Mouse (Mus musculus): ENCODE data around the gene Chaf1a. TPM values are rescaled to one million over a fixed set of nuclear protein-coding genes. Genes with fewer than 3 reads are reported as not detected.

The Chaf1a gene
- polyA plus RNA-seq, 1 experiment from 2014 or later = 24.7 TPM

- peak overlapping the region; percentile 90 for H3K9ac ChIP-seq (ENCODE audit: low read length)
- DNase-seq (ENCODE audit: low spot score, missing footprints) (peak; percentile 97), ATAC-seq (ENCODE audit: low FRiP score) (peak; percentile 92)
- peaks cover 5% of the 10 kb centered on the region for H3K36me3 ChIP-seq (ENCODE audit: control insufficient read depth, insufficient read depth, low read length)
- peak overlapping the region; percentile 95 for H3K27ac ChIP-seq (ENCODE audit: low read depth, low read length)
- no peaks in the 10 kb centered on the region for H3K27me3 ChIP-seq (ENCODE audit: control insufficient read depth, insufficient read depth, low read length)
- H3K9me3 ChIP-seq (ENCODE audit: control insufficient read depth, low read length) = no peaks in the 10 kb centered on the region
- peak overlapping the region; percentile 99 for H3K4me2 ChIP-seq
- peak overlapping the region; percentile 88 for H3K4me3 ChIP-seq (ENCODE audit: low read depth, low read length)
- peaks cover 16% of the 10 kb centered on the region for H3K4me1 ChIP-seq (ENCODE audit: control insufficient read depth, insufficient read depth, low read length)
- WGBS = under 1% methylated on average over 21 of the region's 21 CpGs
Measured at GRCm38 (mm10) chr17:56008356-56009087, 31.7 kb upstream of the Chaf1a start.

GRCm38 (mm10) chr17:56009088-56009961 is 30.9 kb upstream of the Chaf1a start:
- peak; percentile 98 for DNase-seq (ENCODE audit: low spot score, missing footprints)
- Histone ChIP-seq H3K9me3 (ENCODE audit: control insufficient read depth, low read length) (no peaks in the 10 kb centered on the region), H3K4me3 (ENCODE audit: low read depth, low read length) (peak overlapping the region; percentile 88), H3K9ac (ENCODE audit: low read length) (peak overlapping the region; percentile 90), H3K27me3 (ENCODE audit: control insufficient read depth, insufficient read depth, low read length) (no peaks in the 10 kb centered on the region), H3K4me2 (peak overlapping the region; percentile 99), H3K36me3 (ENCODE audit: control insufficient read depth, insufficient read depth, low read length) (peaks cover 5% of the 10 kb centered on the region), H3K4me1 (ENCODE audit: control insufficient read depth, insufficient read depth, low read length) (peaks cover 16% of the 10 kb centered on the region), H3K27ac (ENCODE audit: low read depth, low read length) (peak overlapping the region; percentile 95)
- WGBS = 1% methylated on average over 62 of the region's 62 CpGs
- ATAC-seq (ENCODE audit: low FRiP score) = peak; percentile 88

- Histone ChIP-seq H3K36me3 (ENCODE audit: control insufficient read depth, insufficient read depth, low read length) (peaks cover 7% of the 10 kb centered on the region), H3K4me2 (peak overlapping the region; percentile 99), H3K27ac (ENCODE audit: low read depth, low read length) (no peak overlapping the region), H3K9ac (ENCODE audit: low read length) (peak overlapping the region; percentile 90), H3K4me1 (ENCODE audit: control insufficient read depth, insufficient read depth, low read length) (peaks cover 16% of the 10 kb centered on the region), H3K4me3 (ENCODE audit: low read depth, low read length) (peak overlapping the region; percentile 88), H3K9me3 (ENCODE audit: control insufficient read depth, low read length) (no peaks in the 10 kb centered on the region), H3K27me3 (ENCODE audit: control insufficient read depth, insufficient read depth, low read length) (no peaks in the 10 kb centered on the region)
- DNase-seq (ENCODE audit: low spot score, missing footprints) (no peak), ATAC-seq (ENCODE audit: low FRiP score) (no peak)
- 43% methylated on average over 2 of the region's 2 CpGs for WGBS
Measured at GRCm38 (mm10) chr17:56009962-56010240, 30.3 kb upstream of the Chaf1a start.

- peak overlapping the region; percentile 99 for H3K4me2 ChIP-seq
- peak overlapping the region; percentile 88 for H3K4me3 ChIP-seq (ENCODE audit: low read depth, low read length)
- H3K27me3 ChIP-seq (ENCODE audit: control insufficient read depth, insufficient read depth, low read length) = no peaks in the 10 kb centered on the region
- DNase-seq (ENCODE audit: low spot score, missing footprints) (peak; percentile 86), ATAC-seq (ENCODE audit: low FRiP score) (no peak)
- H3K4me1 ChIP-seq (ENCODE audit: control insufficient read depth, insufficient read depth, low read length) = peaks cover 16% of the 10 kb centered on the region
- H3K9me3 ChIP-seq (ENCODE audit: control insufficient read depth, low read length) = no peaks in the 10 kb centered on the region
- peak overlapping the region; percentile 44; the same call in 1 of the 2 replicates for H3K9ac ChIP-seq (ENCODE audit: low read length)
- WGBS = 69% methylated on average over 14 of the region's 14 CpGs
- peaks cover 10% of the 10 kb centered on the region for H3K36me3 ChIP-seq (ENCODE audit: control insufficient read depth, insufficient read depth, low read length)
- H3K27ac ChIP-seq (ENCODE audit: low read depth, low read length) = no peak overlapping the region
Measured at GRCm38 (mm10) chr17:56010255-56010654, 30.0 kb upstream of the Chaf1a start.

- Histone ChIP-seq H3K27me3 (ENCODE audit: control insufficient read depth, insufficient read depth, low read length) (no peaks in the 10 kb centered on the region), H3K4me3 (ENCODE audit: low read depth, low read length) (peak overlapping the region; percentile 88), H3K27ac (ENCODE audit: low read depth, low read length) (no peak overlapping the region), H3K9ac (ENCODE audit: low read length) (peak overlapping the region; percentile 44; the same call in 1 of the 2 replicates), H3K4me1 (ENCODE audit: control insufficient read depth, insufficient read depth, low read length) (peaks cover 16% of the 10 kb centered on the region), H3K4me2 (peak overlapping the region; percentile 99), H3K9me3 (ENCODE audit: control insufficient read depth, low read length) (no peaks in the 10 kb centered on the region), H3K36me3 (ENCODE audit: control insufficient read depth, insufficient read depth, low read length) (peaks cover 10% of the 10 kb centered on the region)
- WGBS = 9% methylated on average over 9 of the region's 9 CpGs
- no peak for ATAC-seq (ENCODE audit: low FRiP score)
- peak; percentile 99 for DNase-seq (ENCODE audit: low spot score, missing footprints)
Measured at GRCm38 (mm10) chr17:56010681-56011080, 29.6 kb upstream of the Chaf1a start.

- Histone ChIP-seq H3K9ac (ENCODE audit: low read length) (no peak overlapping the region), H3K4me3 (ENCODE audit: low read depth, low read length) (no peak overlapping the region)
Measured at GRCm38 (mm10) chr17:56011441-56011840, 28.8 kb upstream of the Chaf1a start.

GRCm38 (mm10) chr17:56015293-56015692 is 24.9 kb upstream of the Chaf1a start:
- WGBS = 95% methylated on average over 9 of the region's 9 CpGs

More at GRCm38 (mm10) chr17:56011441-56011840, 28.8 kb upstream of the Chaf1a start:
- no peaks in the 10 kb centered on the region for H3K9me3 ChIP-seq (ENCODE audit: control insufficient read depth, low read length)
- H3K4me2 ChIP-seq = no peak overlapping the region
- no peak overlapping the region for H3K27ac ChIP-seq (ENCODE audit: low read depth, low read length)
- H3K36me3 ChIP-seq (ENCODE audit: control insufficient read depth, insufficient read depth, low read length) = peaks cover 17% of the 10 kb centered on the region
- DNase-seq (ENCODE audit: low spot score, missing footprints) (no peak), ATAC-seq (ENCODE audit: low FRiP score) (no peak)
- no peaks in the 10 kb centered on the region for H3K27me3 ChIP-seq (ENCODE audit: control insufficient read depth, insufficient read depth, low read length)
- peaks cover 16% of the 10 kb centered on the region for H3K4me1 ChIP-seq (ENCODE audit: control insufficient read depth, insufficient read depth, low read length)
- 90% methylated on average over 7 of the region's 7 CpGs for WGBS

GRCm38 (mm10) chr17:56016382-56016781 is 23.9 kb upstream of the Chaf1a start:
- Histone ChIP-seq H3K4me3 (ENCODE audit: low read depth, low read length) (no peak overlapping the region), H3K4me1 (ENCODE audit: control insufficient read depth, insufficient read depth, low read length) (no peaks in the 10 kb centered on the region), H3K9me3 (ENCODE audit: control insufficient read depth, low read length) (no peaks in the 10 kb centered on the region), H3K4me2 (no peak overlapping the region), H3K9ac (ENCODE audit: low read length) (no peak overlapping the region), H3K36me3 (ENCODE audit: control insufficient read depth, insufficient read depth, low read length) (peaks cover 30% of the 10 kb centered on the region), H3K27ac (ENCODE audit: low read depth, low read length) (no peak overlapping the region), H3K27me3 (ENCODE audit: control insufficient read depth, insufficient read depth, low read length) (no peaks in the 10 kb centered on the region)
- ATAC-seq (ENCODE audit: low FRiP score) = no peak
- 91% methylated on average over 8 of the region's 8 CpGs for WGBS
- no peak for DNase-seq (ENCODE audit: low spot score, missing footprints)

More at GRCm38 (mm10) chr17:56015293-56015692, 24.9 kb upstream of the Chaf1a start:
- no peak overlapping the region for H3K4me2 ChIP-seq
- no peaks in the 10 kb centered on the region for H3K9me3 ChIP-seq (ENCODE audit: control insufficient read depth, low read length)
- peaks cover 3% of the 10 kb centered on the region for H3K4me1 ChIP-seq (ENCODE audit: control insufficient read depth, insufficient read depth, low read length)
- no peak overlapping the region for H3K4me3 ChIP-seq (ENCODE audit: low read depth, low read length)
- no peak overlapping the region for H3K27ac ChIP-seq (ENCODE audit: low read depth, low read length)
- H3K27me3 ChIP-seq (ENCODE audit: control insufficient read depth, insufficient read depth, low read length) = no peaks in the 10 kb centered on the region
- peaks cover 31% of the 10 kb centered on the region for H3K36me3 ChIP-seq (ENCODE audit: control insufficient read depth, insufficient read depth, low read length)
- DNase-seq (ENCODE audit: low spot score, missing footprints) (no peak), ATAC-seq (ENCODE audit: low FRiP score) (no peak)
- no peak overlapping the region for H3K9ac ChIP-seq (ENCODE audit: low read length)
